Mouse (Mus musculus) heart, adult 11 months (tissue): Measurements from ENCODE around the gene Cd300ld5.
"Not testable (repeated sequence)": the region's sequence is repeated elsewhere in the genome, so short reads cannot be mapped to it uniquely, and the experiment has no call there.

Experiments used
- DNase-seq: peaks from one replicate; pipeline ENCODE4 v3.0.0; 2022

Cd300ld5 gene

DNA sequence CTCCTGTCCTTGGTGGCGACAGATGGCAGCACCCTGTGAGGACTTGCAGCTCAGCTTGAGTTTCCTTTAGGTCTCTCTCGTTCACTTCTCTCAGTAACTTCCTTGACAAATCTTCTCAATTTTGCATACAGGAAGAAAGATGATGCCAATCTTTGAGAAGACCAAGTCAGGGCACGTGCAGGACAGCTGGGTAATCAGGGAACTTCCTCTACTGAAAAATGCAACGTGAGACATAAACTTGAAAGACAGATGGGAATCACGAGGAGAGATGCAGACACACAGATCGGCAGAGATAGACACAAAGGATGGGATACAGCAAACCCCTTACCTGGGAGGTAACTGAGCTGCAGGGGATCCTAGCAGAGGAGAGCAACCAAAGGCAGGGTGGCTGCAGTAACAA is at the start of gene Cd300ld5:
Gene Cd300ld5, minus strand, starts transcription at position 101 of the 400 bp plus-strand sequence.
- DNase-seq: not testable (repeated sequence)

GRCm38 (mm10) chr11:115086213-115086612 is 48.6 kb upstream of the Cd300ld5 start:
- DNase-seq: no peak

DNA sequence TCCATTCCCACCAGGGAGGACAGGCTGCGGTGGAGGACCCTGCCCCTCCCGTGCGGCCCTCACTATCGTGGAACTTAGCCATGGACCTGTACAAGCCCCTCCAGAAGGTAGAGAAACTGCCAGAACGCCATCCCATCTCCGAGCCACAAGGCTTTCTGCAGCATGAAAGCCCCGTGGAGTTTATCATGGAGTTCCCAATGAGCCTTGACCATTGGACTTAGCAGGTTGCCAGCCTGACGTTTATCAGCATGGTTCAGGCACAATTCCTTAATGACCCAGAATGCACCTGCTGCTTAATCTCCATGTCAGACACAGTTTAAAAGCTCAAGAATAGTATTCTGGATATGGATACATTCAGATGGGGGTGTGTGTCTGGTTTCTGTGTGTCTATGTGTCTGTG is 47.5 kb upstream of the Cd300ld5 start:
- DNase-seq: peak; percentile 74

DNA sequence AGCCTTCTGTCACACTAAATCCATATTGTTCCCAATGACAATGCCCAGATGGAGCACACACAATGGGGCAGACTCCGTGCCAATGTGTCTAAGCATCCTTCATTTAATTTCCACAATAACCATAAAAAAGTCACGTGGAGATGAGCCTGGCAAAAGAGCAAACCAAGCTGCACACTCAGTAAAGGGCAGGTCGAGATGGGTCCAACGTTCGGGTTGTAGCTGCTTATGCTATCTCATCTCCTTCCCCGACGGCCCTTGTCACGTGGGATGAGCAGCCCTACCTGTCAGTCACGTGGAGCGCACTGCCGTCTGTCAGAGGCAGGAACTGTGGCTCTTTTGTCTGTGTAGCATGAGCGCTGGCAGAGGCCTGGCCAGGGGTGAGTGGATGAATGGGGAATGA is 47.0 kb upstream of the Cd300ld5 start:
- DNase-seq: peak; percentile 82

DNA sequence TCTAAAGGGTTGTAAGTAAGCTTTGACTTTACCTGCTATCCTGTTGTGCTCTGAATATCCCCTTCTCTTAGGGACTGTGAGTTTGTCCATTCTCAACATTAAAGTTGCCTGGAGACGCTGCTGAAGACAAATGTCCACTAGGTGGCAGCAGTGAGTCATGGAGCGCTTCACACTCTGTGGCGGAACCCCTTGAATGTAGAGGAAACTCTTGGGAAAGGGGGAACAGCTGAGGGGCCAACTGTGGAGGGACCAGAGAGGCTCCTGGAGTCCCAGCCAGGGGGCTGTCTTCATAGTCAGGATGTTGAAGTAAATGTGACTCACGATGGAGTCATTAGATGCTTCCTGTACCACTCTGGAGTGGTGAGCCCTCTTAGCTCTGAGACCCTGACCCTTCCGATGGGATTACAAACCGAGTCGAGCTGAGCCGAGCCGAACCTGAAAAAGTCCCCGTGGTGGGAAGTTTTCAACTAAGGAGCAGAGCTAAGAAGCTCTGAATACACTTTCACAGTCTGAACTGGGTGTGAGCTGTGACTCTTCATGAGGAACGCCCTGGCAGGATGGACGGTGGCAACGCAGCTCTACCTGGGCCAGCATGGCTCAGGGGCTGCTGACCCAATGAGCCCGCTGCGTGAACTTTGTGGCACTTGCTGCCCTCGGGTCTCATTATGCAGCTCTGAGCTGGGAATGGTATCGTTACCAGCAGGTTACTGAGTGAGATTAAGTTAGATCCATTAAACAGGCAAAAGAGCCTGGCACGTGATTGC is 46.0 kb upstream of the Cd300ld5 start:
- no peak for DNase-seq

DNA sequence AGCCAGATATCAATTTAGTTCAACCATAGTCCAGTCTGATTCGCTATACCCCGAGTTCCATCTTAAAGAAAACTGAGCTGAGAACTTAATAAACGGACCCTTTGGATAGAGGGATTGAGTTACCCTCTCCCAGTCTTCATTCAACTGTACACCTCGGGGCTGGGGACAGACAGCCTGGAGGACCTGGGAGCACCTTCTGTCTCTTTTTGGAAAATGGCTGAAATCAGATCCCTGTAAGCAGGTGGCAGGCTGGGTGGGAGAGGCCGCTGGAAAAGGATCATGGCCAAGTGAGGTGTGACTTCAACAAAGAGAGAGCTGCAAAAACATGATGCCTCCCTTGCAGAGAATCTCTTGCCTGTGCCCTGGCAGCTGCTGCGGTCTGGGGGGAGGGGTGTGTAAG is 44.6 kb upstream of the Cd300ld5 start:
- DNase-seq: no peak

GRCm38 (mm10) chr11:115081373-115081772 is 43.8 kb upstream of the Cd300ld5 start:
- DNase-seq: no peak

GRCm38 (mm10) chr11:115080886-115081285 is 43.3 kb upstream of the Cd300ld5 start:
- no peak for DNase-seq

DNA sequence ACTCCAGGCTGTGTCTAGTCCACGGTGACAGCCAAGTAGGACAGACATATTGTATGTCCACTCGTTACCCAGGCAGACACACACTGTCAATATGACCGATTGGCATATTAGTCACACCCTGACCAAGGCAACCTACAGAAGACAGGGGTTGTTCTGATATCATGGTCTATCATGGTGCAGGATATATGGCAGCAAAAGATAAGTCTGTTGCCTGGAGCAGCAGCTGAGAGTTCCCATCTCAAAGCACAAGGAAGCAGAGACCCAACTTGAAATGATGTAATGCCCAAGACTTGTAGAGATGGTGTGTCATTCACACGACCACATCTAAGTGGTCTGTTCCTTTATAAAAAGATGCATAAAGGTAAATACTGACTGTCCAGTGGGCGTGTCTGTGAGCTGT is 41.1 kb upstream of the Cd300ld5 start:
- no peak for DNase-seq

DNA sequence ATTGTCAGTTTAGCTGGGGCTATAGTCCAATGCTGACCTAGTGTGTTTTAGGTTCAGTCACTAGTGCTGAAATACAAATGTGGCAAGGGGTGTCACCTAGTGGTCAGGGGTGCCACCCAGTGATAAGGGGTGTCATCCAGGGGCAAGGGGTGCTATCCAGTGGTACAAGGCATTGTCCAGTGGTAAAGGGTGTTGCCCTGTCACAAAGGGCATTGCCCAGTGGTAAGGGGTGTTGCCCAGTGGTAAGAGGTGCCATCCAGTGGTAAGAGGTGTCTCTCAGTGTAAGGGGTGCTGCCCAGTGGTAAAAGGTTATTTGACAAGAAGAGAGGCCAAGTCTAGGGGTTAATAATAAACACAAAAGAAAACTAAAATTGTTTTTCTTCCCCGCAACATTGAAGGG is 39.9 kb upstream of the Cd300ld5 start:
- no peak for DNase-seq

DNA sequence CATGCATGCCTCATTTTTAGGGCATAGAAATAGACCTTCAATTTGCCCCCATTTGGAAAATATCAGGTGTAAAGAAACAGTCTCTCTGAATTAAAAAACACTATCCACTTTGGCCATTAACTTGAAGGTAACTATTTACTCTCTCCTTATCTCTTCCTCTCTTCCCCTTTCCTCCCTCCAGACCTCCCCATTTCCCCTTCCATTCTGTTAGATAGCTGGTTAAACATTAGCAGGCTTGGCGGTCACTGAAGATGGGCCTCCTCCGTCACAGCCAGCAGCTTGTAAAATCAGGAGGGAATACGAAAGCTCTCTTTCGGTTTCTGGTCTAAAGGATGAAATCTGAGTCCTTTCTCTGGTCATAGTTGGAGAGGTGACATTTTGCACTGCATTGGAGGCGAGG is 38.3 kb upstream of the Cd300ld5 start:
- no peak for DNase-seq

GRCm38 (mm10) chr11:115075407-115075806 is 37.8 kb upstream of the Cd300ld5 start:
- no peak for DNase-seq

DNA sequence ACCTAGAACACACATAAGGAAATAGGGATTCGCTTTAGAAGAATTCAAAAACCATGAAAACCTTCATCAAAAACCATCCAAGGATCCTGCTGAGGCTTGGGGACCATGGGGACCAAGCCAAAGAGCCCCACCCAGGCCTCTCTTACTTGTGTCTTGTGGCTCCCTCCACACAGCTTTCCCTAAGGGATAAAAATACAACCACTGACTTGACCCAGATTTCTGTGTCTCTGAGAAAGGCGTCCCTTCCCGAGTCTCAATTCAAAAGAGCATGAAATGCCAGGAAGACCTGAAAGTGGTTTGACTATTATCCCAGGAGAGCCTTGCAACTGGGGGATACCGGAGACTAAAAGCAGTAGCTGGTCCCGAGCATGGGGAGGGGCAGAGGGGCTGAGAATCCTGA is 35.4 kb upstream of the Cd300ld5 start:
- no peak for DNase-seq

GRCm38 (mm10) chr11:115071631-115072294 is 34.2 kb upstream of the Cd300ld5 start:
- DNase-seq: peak; percentile 98

DNA sequence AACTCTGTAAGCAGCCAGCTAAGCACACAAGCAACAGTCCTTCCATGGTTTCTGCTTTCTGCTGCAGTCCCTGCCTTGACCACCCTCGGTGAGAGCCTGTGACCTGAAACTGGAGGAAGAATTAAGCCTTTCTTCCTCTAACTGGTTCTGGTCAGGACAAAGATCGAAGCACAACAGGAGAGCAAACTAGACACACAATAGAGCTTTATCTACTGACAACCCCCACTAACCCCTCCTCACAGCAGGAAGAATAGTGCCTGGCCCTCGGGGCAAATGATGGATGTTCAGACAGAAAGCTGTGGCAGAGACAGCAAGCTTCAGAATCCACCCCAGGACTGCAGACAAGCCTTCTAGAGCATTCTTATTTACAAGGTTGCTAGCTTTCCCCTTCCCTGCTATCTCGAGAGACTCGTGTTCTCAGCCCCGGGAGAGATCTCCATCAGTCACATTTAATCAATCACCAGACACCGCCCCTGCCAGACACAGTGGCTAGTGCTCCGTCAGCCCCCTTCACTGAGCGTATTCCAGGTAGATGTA is 33.5 kb upstream of the Cd300ld5 start:
- DNase-seq: no peak

DNA sequence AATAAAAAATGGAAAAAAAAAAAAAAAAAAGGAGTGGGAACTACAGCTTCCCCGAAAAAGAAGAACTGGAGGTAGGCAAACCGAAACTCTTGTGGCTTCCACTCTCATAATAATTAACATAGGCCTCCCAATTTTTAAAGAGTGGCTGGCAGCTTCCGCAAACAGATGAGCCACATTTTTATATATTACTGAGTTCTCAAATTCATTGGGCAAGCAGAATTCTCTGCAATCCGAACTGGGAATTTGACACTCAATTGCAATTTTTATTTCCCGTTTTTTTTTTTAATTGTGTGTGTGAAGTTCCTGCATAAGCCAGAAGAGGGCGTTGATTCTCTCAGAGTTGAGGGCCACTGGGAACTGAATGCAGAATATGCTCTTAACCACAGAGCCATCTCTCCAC is 29.2 kb upstream of the Cd300ld5 start:
- peak; percentile 91 for DNase-seq

GRCm38 (mm10) chr11:115062077-115062476 is 24.5 kb upstream of the Cd300ld5 start, which contains the start of gene Cd300e:
TSS of gene Cd300e (minus strand) at chr11:115062177.
- DNase-seq: no peak

GRCm38 (mm10) chr11:115059797-115060196 is 22.2 kb upstream of the Cd300ld5 start:
- DNase-seq: peak; percentile 61

DNA sequence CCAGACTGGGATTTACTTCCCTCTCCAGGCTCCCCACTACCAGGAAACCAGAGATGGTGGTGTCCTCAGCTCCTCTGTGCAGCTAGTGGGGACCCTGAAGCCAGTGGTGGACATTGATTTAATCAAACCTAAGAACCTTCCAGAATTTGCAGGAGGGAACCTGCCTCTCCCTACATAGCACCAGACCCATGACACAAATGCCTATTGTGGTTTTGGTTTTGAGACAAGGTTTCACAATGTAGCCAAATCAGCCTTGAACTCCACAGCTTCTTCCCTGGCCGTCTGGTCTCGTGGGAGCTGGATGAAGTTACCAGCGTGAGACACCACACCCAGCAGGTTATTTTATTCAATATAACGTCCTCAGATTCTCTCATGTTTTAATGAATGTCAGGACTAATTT is 21.1 kb upstream of the Cd300ld5 start:
- peak; percentile 78 for DNase-seq

DNA sequence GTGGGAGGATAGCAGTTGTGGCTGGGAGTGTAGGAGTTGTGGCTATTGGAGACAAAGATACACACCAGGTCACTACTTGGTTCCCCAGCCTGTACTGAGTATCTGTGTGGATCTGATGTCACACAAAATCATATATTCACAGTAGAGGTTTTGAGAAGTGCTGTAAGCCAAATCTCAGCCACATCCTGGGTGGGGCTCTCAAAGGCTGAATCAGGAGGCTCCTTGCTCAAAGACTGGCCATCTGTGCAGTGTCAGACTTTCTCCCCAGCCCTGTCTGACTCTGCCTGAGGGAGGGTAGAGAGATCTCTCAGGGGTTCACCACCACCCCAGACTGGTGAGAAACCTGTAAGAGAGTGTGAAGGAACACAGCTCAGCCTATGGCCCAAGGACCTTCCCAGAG is 17.0 kb upstream of the Cd300ld5 start:
- peak; percentile 91 for DNase-seq

DNA sequence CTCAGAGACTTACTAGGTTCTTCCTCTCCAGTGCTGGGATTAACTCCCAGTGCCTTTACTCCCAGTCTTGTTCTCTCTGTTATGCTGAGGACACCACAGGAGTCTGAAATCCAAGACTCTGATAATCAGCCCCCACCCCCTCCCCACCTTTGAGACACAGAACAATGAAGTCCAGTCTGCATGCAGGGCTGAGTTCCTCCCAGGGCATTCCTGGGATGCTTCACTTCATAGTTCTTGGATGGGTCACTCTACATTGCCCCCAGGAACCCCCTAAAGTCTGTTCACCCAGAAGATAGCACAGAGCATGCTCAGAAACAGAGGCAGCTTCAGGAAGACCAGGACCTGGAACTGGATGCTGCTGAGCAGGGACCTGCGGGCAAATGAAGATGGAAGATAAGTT is 15.4 kb upstream of the Cd300ld5 start:
- peak; percentile 61 for DNase-seq

DNA sequence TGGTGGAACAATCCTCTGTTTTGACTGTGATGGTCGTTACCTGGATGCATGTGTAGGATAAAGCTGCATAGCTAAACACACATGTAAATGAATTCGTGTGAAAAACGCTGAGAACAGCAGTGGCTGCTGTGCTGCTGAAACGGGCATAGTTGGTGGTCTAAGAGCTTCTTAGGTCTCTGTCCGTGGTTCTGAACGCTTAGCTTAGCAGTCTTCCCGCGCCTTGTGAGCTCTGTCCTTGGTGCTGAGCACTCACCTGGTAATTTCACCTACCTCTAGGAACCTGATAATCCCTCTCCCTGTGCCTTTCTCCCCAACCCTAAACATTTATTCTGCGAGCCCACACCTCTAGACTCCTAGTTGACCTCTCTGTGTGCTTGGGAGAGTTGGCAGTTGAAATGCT is 14.6 kb upstream of the Cd300ld5 start:
- DNase-seq: peak; percentile 75

DNA sequence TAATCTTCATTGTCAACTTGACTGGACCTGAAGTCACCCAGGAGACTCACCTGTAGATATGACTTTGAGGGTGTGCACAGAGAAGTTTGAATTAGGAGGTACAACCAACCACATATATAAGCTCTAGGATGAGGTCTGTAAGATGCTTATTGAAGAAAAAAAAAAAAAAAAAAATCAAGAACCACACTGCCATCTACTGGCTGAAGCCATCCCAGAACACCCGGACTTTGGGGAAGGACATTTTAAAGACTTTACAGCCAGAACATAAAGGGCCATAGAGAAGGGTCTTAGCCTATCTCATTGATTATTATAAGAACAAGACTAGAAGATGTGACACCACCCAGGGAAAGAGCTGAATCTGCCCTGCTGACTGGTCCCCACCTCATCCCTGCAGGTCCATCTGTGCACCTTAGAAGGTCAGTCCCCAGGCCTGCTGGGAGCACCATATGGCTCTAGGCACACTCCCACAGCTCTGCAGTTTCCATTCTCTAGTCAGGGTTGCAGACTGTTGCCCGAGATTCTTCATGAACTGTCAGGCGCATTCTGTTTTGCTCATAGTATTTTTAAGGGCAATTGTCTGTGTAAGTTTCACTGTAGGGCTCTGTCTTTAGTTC is 11.8 kb upstream of the Cd300ld5 start:
- peak; percentile 75 for DNase-seq

DNA sequence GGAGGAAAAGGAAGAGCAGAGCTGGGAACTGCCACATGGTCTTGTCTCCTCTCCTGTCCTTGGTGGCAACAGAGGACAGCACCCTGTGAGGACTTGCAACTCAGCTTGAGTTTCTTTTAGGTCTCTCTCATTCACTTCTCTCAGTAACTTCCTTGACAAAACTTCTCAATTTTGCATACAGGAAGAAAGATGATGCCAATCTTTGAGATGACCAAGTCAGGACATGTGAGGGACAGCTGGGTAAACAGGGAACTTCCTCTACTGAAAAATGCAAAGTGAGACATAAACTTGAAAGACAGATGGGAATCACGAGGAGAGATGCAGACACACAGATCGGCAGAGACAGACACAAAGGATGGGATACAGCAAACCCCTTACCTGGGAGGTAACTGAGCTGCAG is 10.7 kb upstream of the Cd300ld5 start, which contains the start of gene Cd300ld3:
Gene Cd300ld3, minus strand, starts transcription at position 151 of the 400 bp plus-strand sequence.
- peak; percentile 93 for DNase-seq
